Mouse (Mus musculus): ENCODE data around the gene Cyp2u1. TPM values are rescaled to one million over a fixed set of nuclear protein-coding genes. Genes with fewer than 3 reads are reported as not detected.
A peak's percentile ranks its signal among the peaks of the same experiment; 100 is the strongest.

Gene Cyp2u1
- polyA plus RNA-seq, 1 experiment from 2014 or later, result 8.2 TPM

GRCm38 (mm10) chr3:131299908-131300307 is 3.1 kb downstream of the Cyp2u1 start:
- H3K9me3 ChIP-seq (replicated peaks), result no peaks in the 10 kb centered on the region
- no peaks in the 10 kb centered on the region for H3K27me3 ChIP-seq (replicated peaks)
- ATAC-seq (ENCODE audit: low FRiP score), result no peak
- no peak overlapping the region for H3K27ac ChIP-seq (replicated peaks)
- no peak overlapping the region for H3K4me2 ChIP-seq
- WGBS, result 10% methylated on average over 6 of the region's 6 CpGs
- H3K9ac ChIP-seq (replicated peaks), result no peak overlapping the region
- no peak overlapping the region for H3K4me3 ChIP-seq (replicated peaks)
- peaks cover 9% of the 10 kb centered on the region for H3K4me1 ChIP-seq
- peaks cover 7% of the 10 kb centered on the region for H3K36me3 ChIP-seq

DNA sequence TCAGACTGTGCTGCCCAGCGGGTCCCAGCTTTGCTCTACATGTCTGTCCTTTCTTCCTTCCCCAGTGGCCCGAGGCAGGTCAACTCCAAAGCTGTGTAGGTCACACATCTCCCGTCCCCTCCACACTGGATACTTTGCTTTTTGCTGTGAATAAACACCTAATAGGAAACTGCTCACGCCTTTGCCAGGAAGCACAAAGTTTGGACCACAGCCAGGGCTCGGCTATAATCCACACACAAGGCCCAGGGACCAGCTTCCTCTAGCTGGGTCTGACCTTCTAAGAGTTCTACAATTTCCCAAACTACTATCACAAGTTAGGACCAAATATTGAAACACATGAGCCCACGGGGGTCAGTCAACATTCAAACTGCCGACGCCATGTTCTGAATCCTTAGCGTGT is 3.9 kb downstream of the Cyp2u1 start:
- Histone ChIP-seq H3K9ac (replicated peaks) (no peak overlapping the region), H3K9me3 (replicated peaks) (no peaks in the 10 kb centered on the region), H3K4me3 (replicated peaks) (no peak overlapping the region), H3K27ac (replicated peaks) (no peak overlapping the region), H3K27me3 (replicated peaks) (no peaks in the 10 kb centered on the region), H3K36me3 (peaks cover 7% of the 10 kb centered on the region), H3K4me2 (no peak overlapping the region), H3K4me1 (peaks cover 9% of the 10 kb centered on the region)
- ATAC-seq (ENCODE audit: low FRiP score), result no peak
- 89% methylated on average over 9 of the region's 9 CpGs for WGBS

- Histone ChIP-seq H3K4me3 (replicated peaks) (no peak overlapping the region), H3K4me2 (no peak overlapping the region), H3K36me3 (peaks cover 7% of the 10 kb centered on the region), H3K27ac (replicated peaks) (no peak overlapping the region), H3K9me3 (replicated peaks) (no peaks in the 10 kb centered on the region), H3K4me1 (peaks cover 7% of the 10 kb centered on the region), H3K9ac (replicated peaks) (no peak overlapping the region), H3K27me3 (replicated peaks) (no peaks in the 10 kb centered on the region)
- 91% methylated on average over 7 of the region's 7 CpGs for WGBS
- no peak for ATAC-seq (ENCODE audit: low FRiP score)
These were observed 6.1 kb downstream of the Cyp2u1 start for GRCm38 (mm10) chr3:131296893-131297292.

DNA sequence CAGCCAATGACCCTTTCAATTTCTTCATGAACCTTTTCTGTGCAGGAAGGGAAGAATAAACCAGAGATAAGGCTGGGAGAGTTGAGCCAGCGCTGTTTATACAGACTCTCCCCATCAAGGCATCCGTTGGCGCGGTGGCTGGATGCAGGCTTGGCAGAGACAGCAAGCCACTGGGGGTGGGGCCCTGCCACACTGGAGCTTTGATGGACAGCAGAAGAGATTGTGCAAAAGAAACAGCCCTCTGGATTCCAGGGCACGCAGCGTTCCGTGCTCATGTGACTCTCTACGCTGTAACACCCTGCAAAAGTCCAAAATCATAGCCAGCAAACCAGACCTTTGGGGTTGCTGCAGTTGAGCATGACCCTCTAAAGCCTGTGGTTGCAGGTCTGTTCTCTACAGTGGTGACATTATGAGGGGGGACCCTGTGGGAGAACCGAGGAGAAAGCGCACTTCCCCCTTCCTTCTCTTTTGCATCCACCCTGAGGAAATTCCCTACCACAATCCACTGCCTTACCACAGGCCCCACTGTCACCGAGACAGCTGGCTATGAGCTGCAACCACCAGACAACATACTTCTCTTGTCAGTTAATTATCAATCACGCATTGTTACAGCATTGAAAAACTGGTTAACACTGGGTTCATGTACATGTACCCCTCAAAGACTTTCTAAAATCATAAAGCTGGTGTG is 7.4 kb downstream of the Cyp2u1 start:
- H3K27me3 ChIP-seq (replicated peaks), result no peaks in the 10 kb centered on the region
- no peak overlapping the region for H3K27ac ChIP-seq (replicated peaks)
- ATAC-seq (ENCODE audit: low FRiP score), result no peak
- H3K4me3 ChIP-seq (replicated peaks), result no peak overlapping the region
- no peak overlapping the region for H3K4me2 ChIP-seq
- WGBS, result 93% methylated on average over 12 of the region's 12 CpGs
- H3K9me3 ChIP-seq (replicated peaks), result no peaks in the 10 kb centered on the region
- no peaks in the 10 kb centered on the region for H3K4me1 ChIP-seq
- H3K9ac ChIP-seq (replicated peaks), result no peak overlapping the region
- H3K36me3 ChIP-seq, result peaks cover 11% of the 10 kb centered on the region

DNA sequence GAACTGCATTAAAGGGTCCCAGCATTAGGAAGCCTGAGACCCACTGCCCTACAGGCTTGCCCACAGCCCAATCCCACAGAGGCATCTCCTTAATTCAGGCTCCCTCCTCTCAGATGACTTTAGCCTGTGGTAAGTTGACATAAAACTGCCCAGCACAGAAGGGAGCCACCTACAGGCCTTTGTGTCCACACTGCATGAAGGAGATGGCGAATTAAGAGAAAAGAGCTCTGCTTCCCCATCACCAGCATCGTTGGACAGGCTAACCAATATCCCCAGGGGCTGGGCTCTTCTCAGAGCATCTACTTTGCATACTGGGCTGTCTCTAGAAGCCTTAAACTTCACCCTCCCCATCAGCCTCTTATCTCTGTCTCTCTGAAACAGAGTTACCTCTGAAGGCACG is 8.5 kb downstream of the Cyp2u1 start:
- H3K9ac ChIP-seq (replicated peaks), result no peak overlapping the region
- no peaks in the 10 kb centered on the region for H3K27me3 ChIP-seq (replicated peaks)
- H3K4me3 ChIP-seq (replicated peaks), result no peak overlapping the region
- no peak for ATAC-seq (ENCODE audit: low FRiP score)
- no peaks in the 10 kb centered on the region for H3K9me3 ChIP-seq (replicated peaks)
- no peak overlapping the region for H3K27ac ChIP-seq (replicated peaks)
- no peak overlapping the region for H3K4me2 ChIP-seq
- H3K4me1 ChIP-seq, result no peaks in the 10 kb centered on the region
- 50% methylated on average over 3 of the region's 3 CpGs for WGBS
- peaks cover 12% of the 10 kb centered on the region for H3K36me3 ChIP-seq

DNA sequence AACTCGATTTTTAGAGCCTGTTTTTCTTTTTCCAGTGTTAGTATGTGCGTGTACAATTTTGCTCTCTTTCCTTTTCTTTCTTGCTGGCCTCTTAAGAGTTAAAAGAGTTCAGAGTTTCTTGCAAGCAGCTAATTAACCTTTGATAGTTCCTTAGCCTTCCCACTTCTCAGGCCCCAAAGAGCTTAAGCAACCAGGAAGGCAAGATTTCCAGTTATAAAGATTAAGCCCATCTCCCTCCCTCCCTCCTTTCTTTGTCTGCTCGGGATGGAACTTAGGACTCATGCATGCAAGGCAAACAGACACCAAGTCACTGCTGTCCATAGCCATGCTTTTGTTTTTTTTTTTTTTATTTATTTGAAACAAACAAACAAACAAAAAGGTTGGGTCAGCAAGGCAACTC is 10.1 kb downstream of the Cyp2u1 start:
- no peaks in the 10 kb centered on the region for H3K4me1 ChIP-seq
- H3K36me3 ChIP-seq, result peaks cover 12% of the 10 kb centered on the region
- no peak overlapping the region for H3K9ac ChIP-seq (replicated peaks)
- no peak overlapping the region for H3K27ac ChIP-seq (replicated peaks)
- WGBS, result 83% methylated on average over 3 of the region's 3 CpGs
- H3K27me3 ChIP-seq (replicated peaks), result no peaks in the 10 kb centered on the region
- no peaks in the 10 kb centered on the region for H3K9me3 ChIP-seq (replicated peaks)
- no peak overlapping the region for H3K4me2 ChIP-seq
- no peak for ATAC-seq (ENCODE audit: low FRiP score)
- H3K4me3 ChIP-seq (replicated peaks), result no peak overlapping the region

GRCm38 (mm10) chr3:131292349-131292748 is 10.7 kb downstream of the Cyp2u1 start:
- H3K9ac ChIP-seq (replicated peaks), result no peak overlapping the region
- H3K27ac ChIP-seq (replicated peaks), result no peak overlapping the region
- no peak overlapping the region for H3K4me3 ChIP-seq (replicated peaks)
- H3K9me3 ChIP-seq (replicated peaks), result no peaks in the 10 kb centered on the region
- no peaks in the 10 kb centered on the region for H3K27me3 ChIP-seq (replicated peaks)
- no peak for ATAC-seq (ENCODE audit: low FRiP score)
- WGBS, result 92% methylated on average over 2 of the region's 2 CpGs
- no peaks in the 10 kb centered on the region for H3K4me1 ChIP-seq
- no peak overlapping the region for H3K4me2 ChIP-seq
- H3K36me3 ChIP-seq, result peaks cover 8% of the 10 kb centered on the region

GRCm38 (mm10) chr3:131291890-131292289 is 11.1 kb downstream of the Cyp2u1 start:
- ATAC-seq (ENCODE audit: low FRiP score), result no peak
- 88% methylated on average over 4 of the region's 4 CpGs for WGBS

GRCm38 (mm10) chr3:131274151-131274550 is 28.9 kb downstream of the Cyp2u1 start:
- H3K9me3 ChIP-seq (replicated peaks), result no peaks in the 10 kb centered on the region
- no peak overlapping the region for H3K4me3 ChIP-seq (replicated peaks)
- WGBS, result 89% methylated on average over 4 of the region's 4 CpGs
- H3K27ac ChIP-seq (replicated peaks), result no peak overlapping the region
- H3K4me1 ChIP-seq, result peaks cover 16% of the 10 kb centered on the region
- H3K36me3 ChIP-seq, result no peaks in the 10 kb centered on the region
- ATAC-seq (ENCODE audit: low FRiP score), result no peak
- H3K27me3 ChIP-seq (replicated peaks), result no peaks in the 10 kb centered on the region
- H3K4me2 ChIP-seq, result no peak overlapping the region
- no peak overlapping the region for H3K9ac ChIP-seq (replicated peaks)

More at GRCm38 (mm10) chr3:131291890-131292289, 11.1 kb downstream of the Cyp2u1 start:
- Histone ChIP-seq H3K27ac (replicated peaks) (no peak overlapping the region), H3K4me2 (no peak overlapping the region), H3K4me3 (replicated peaks) (no peak overlapping the region), H3K9ac (replicated peaks) (no peak overlapping the region), H3K4me1 (no peaks in the 10 kb centered on the region), H3K9me3 (replicated peaks) (no peaks in the 10 kb centered on the region), H3K36me3 (peaks cover 5% of the 10 kb centered on the region), H3K27me3 (replicated peaks) (no peaks in the 10 kb centered on the region)

DNA sequence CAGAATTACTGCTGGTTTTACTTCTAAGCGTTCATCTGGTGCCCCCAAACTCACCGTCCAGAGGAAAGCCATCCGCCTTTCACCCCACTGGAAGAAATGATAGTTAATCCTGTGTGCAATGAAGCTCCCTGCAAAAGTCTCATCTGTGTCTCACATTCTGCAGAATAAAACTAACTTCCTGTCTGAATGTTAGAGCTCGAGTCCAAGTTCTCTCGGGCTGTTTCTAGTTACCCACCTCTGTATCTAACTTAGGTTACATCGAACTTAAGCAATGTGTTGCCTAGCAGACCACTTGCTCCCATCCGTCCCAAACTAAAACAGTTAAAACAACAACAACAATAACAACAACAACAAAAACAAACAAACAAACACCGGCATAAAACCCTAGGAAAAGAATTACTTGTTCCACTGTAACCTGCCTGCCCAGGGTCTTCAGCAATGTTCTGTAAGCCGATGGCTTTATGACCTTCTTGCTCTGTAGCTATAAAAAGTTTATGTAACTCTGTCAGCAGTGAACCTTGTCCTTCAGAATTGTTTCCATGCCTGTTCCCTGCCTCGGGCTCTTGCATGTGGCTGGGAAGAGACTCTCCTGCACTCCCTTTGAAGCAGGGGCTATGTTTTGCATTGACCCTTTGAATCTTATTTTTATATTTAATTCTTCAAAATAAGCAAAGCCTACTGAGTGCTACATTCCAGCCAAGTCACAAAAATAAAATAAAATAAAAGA is 30.5 kb downstream of the Cyp2u1 start:
- Histone ChIP-seq H3K27me3 (replicated peaks) (no peaks in the 10 kb centered on the region), H3K4me2 (peak overlapping the region; percentile 86), H3K9me3 (replicated peaks) (no peaks in the 10 kb centered on the region), H3K9ac (replicated peaks) (peak overlapping the region; percentile 63), H3K36me3 (no peaks in the 10 kb centered on the region), H3K4me1 (peaks cover 16% of the 10 kb centered on the region), H3K27ac (replicated peaks) (0 out of 2 replicates have a peak overlapping the region, but pooled peaks have one; percentile 30), H3K4me3 (replicated peaks) (peak overlapping the region; percentile 72)
- WGBS, result 55% methylated on average over 10 of the region's 10 CpGs
- peak; percentile 8; the same call in 1 of the 2 replicates for ATAC-seq (ENCODE audit: low FRiP score)

- H3K36me3 ChIP-seq, result no peaks in the 10 kb centered on the region
- under 1% methylated on average over 54 of the region's 54 CpGs for WGBS
- peak within 1 kb of the TSS; percentile 63 for H3K9ac ChIP-seq (replicated peaks)
- no peaks in the 10 kb centered on the region for H3K27me3 ChIP-seq (replicated peaks)
- H3K4me3 ChIP-seq (replicated peaks), result peak within 1 kb of the TSS; percentile 72
- ATAC-seq (ENCODE audit: low FRiP score), result peak; percentile 94
- H3K4me2 ChIP-seq, result peak within 1 kb of the TSS; percentile 86
- peaks cover 16% of the 10 kb centered on the region for H3K4me1 ChIP-seq
- H3K9me3 ChIP-seq (replicated peaks), result no peaks in the 10 kb centered on the region
- peak within 1 kb of the TSS; percentile 56 for H3K27ac ChIP-seq (replicated peaks)
These were observed 31.3 kb downstream of the Cyp2u1 start, which contains the start of gene Hadh for GRCm38 (mm10) chr3:131271559-131272373. TSS of gene Hadh (minus strand) at chr3:131272101.
